Mouse (Mus musculus): ENCODE measurements around the gene Plxna3.
A peak's percentile ranks its signal among the peaks of the same experiment; 100 is the strongest.

The Plxna3 gene

DNA sequence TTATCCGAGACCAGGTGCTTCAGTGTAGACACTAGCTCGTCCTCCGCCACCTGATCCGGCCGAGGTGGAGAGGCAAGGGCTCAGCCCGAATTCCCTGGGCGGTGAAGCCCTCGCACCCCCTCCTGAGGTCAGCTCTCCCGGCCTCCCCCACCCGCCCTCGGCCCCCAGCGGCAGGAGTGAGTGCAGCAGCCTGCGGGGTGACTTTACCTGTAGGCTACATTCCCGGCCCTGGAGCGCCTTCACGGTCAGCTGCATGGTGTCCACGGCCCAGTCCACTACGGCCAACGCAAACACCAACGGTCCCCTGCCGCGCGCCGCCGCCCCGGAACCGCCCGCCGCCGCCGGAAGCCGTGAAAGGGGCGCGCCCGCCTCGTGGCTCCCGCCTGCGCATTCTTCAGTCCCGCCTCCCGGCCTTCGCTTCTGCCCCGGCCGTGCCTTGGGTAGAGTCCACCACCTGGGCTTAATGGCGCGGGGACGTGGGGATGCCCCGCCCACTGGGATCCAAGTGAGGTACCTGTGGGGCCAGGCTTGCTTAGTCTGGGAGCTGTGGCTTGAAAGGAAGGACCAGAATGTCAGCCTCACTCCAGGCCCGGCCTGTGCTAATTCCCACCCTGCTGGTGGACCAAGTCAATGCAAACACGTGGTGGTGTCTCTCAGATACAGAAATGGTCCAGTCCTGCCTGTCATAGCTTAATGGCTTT is 39.5 kb downstream of the Plxna3 start:
- peak; percentile 66 for DNase-seq

DNA sequence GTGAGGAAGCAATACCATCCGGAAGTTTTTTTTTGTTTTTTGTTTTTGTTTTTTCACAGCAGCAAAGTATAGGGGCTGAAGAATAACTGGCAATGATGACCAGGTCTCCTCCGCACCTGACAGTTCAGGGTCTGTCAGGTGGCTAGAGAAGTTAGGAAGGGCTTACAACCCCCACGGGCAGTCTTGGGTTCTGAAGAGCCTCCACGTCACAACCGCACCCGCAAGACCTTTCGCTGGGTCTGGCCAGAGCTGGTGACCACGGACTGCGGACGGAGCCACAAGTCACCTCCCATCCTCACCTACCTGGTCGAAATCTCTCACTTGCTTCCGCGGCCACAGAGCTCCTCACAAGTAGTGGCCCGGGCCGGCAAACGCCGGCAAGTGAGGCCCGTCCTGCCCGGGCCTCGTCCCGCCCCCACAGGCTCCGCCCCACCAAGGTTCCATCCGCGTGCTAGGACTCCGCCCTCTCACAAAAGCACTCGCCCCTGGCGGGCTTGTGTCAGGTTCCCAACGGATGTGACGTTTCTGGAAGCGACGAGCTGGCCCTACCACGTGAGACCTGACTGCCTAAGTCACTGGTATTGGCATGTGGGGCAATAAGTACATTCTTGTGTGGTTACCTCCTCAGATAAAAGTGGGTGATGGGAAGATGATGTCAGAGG is 44.2 kb downstream of the Plxna3 start, which contains the start of the genes Ubl4a and Slc10a3:
TSS of gene Ubl4a (minus strand) at position 331 of the 662 bp plus-strand sequence.
TSS of gene Slc10a3 (minus strand) at position 462 of the 662 bp plus-strand sequence.
- peak; percentile 85 for DNase-seq

DNA sequence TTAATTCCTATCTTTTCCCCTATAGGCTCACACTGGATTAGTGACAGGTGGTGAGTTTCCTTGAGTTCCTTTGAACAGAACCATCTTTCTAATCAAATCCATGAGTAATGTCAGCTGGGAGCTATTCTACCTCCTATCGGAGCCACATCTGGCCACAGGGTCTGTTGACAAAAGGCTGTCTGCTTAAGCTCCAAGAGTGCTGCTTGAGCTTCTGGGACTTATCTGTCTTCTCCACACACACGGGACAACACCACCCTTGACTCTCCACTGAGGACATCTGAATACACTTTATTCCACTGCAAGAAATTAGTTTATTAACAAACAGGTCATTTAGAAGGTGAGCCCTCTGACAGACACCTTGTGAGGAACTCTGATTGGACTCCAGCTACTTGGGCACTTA is 55.6 kb downstream of the Plxna3 start:
- DNase-seq = no peak

DNA sequence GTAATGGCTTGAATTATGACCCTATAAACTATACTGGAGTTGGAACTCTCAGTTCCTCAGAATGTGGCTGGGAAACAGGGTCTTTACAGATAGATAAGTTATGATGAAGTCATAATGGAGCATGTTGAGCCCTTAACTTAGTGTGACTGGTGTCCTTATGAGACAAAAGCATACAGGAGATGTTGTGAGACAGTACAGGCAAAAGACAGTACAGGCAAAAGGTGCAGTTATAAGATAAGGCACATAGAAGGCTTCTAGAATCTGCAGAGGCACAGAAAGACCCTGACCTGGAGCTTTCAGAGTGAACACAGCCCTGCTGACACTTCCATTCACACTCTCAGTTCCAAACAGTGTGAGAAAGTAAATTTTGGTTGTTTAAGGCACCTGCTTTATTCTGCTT is 59.3 kb downstream of the Plxna3 start:
- no peak for DNase-seq

DNA sequence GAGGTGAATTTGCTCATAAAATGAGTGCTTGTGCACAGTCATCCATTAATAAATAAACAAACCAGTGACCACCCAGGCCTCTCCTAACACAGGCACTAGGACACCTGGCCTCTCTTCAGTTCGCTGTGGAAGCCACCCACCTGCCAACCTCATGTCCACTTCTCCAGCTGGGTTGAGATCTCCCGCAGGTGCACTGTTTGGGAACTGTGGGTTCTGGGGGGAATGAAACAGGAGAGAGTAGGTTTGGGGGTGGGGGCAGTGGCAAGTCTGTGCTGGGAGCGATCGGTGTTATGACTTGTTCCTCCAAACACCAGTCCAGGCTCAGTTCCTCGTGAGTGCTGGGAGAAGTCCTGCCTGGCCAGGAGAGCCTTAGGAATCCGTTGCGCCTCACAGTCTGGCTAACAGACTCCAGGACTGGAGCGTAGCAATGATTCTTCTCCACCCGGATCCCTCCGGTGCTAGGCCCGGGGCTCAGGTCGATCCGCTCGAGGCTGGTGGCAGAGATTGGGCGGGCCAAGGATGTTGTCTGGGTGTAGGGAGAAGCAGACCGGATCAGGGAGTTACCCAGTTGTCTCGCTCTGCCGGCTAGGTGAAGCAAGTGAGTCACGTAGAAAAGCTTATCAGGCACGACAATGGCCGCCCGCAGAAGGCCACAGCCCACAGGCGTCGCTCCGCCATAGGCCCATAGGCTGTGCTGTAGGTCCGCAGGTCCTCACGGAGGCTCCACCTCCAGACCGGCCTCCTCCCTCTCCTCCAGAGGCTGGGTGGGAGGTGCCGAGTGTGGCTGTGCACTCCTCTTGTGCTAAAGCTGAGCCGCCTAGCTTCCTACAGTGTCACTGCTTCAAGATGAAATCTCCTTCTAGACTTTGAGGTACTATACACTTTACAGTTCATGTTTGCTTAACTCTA is 63.9 kb downstream of the Plxna3 start, which contains the start of the genes Fam3a and Ikbkg:
TSS of gene Fam3a (minus strand) at position 738 of the 909 bp plus-strand sequence.
TSS of gene Ikbkg (plus strand) at position 756 of the 909 bp plus-strand sequence.
- DNase-seq = peak; percentile 82

All from thymus, postnatal 25 days (tissue).